Mouse (Mus musculus): Measurements from ENCODE around the gene Ffar3. TPM values are rescaled to one million over a fixed set of nuclear protein-coding genes. Genes with fewer than 3 reads are reported as not detected.

Ffar3 gene
- total and polyA plus RNA-seq, 3 experiments = not detected

GRCm38 (mm10) chr7:30880176-30880575 lies 24.2 kb upstream of the Ffar3 start, which contains the start of gene Cd22:
TSS of gene Cd22 (minus strand) at chr7:30880342.
- Histone ChIP-seq H3K4me1 (ENCODE audit: control insufficient read depth in 1 of 2, insufficient read depth in 2 of 2) (peaks cover 22 to 61% of the 10 kb centered on the region in 2 experiments), H3K79me2 (replicated peaks; ENCODE audit: control insufficient read depth, extremely low read depth, insufficient read depth, poor library complexity, severe bottlenecking) (no peaks in the 10 kb centered on the region), H3K9ac (ENCODE audit: insufficient read depth, low read depth) (peak within 1 kb of the TSS; percentile 44; the same call in 1 of the 2 replicates), H3K9me3 (replicated peaks; ENCODE audit: low read length) (peaks cover 10% of the 10 kb centered on the region), H3K36me3 (replicated peaks in 1 of 2; ENCODE audit: control insufficient read depth in 1 of 2, insufficient read depth in 1 of 2, low read length in 1 of 2) (peaks cover 5 to 37% of the 10 kb centered on the region in 2 experiments), H3K27ac (ENCODE audit: insufficient read depth, low read depth) (peak within 1 kb of the TSS; percentile 60), H3K27me3 (replicated peaks) (no peaks in the 10 kb centered on the region), H3K4me2 (ENCODE audit: insufficient read depth, low read depth, poor library complexity, severe bottlenecking) (peak within 1 kb of the TSS; percentile 58), H3K4me3 (replicated peaks in 1 of 3; ENCODE audit: low read depth in 2 of 3, low read length in 2 of 3, poor library complexity in 1 of 3) (peak within 1 kb of the TSS; percentile 53 to 79 (median 63))
- in situ Hi-C loops (cut with MboI; ENCODE audit: low pct_ligation_motif_present, low pct_unique_long_range_greater_than_20kb, low sequenced_read_pairs) (no loop called here), dilution Hi-C loops (cut with MboI; ENCODE audit: extremely low pct_ligation_motif_present, extremely low pct_unique_long_range_greater_than_20kb, low sequenced_read_pairs) (no loop called here)
- TF ChIP-seq PAX5 (IDR thresholded peaks at IDR 0.05; ENCODE audit: low read length) = no peak
- TF ChIP-seq USF1 (IDR thresholded peaks at IDR 0.05; ENCODE audit: low read depth, low read length) = peak; percentile 61
- TF ChIP-seq USF2 (conservative IDR thresholded peaks at IDR 0.05; ENCODE audit: low read depth, low read length) = peak; percentile 50; the same call in 1 of the 2 replicates
- TF ChIP-seq RAD21 (IDR thresholded peaks at IDR 0.05; ENCODE audit: low read depth, low read length) = no peak
- no peak for TF ChIP-seq MXI1 (IDR thresholded peaks at IDR 0.05; ENCODE audit: low read depth, low read length)
- no peak for TF ChIP-seq POLR2AphosphoS2 (IDR thresholded peaks at IDR 0.05; ENCODE audit: low read depth, low read length)
- peak; percentile 47 for TF ChIP-seq POLR2A (IDR thresholded peaks at IDR 0.05; ENCODE audit: low read depth, low read length)
- TF ChIP-seq MEF2A (IDR thresholded peaks at IDR 0.05; ENCODE audit: borderline replicate concordance, low read depth, low read length) = 0 out of 2 replicates have a peak, but pooled peaks have one; percentile 20
- TF ChIP-seq ELF1 (IDR thresholded peaks at IDR 0.05; ENCODE audit: low read depth, low read length) = no peak
- no peak for TF ChIP-seq UBTF (IDR thresholded peaks at IDR 0.05; ENCODE audit: low read depth, low read length)
- TF ChIP-seq ZC3H11A (IDR thresholded peaks at IDR 0.05; ENCODE audit: low read depth, low read length) = no peak
- no peak for TF ChIP-seq MAZ (IDR thresholded peaks at IDR 0.05; ENCODE audit: low read depth, low read length)
- no peak for TF ChIP-seq ZNF384 (IDR thresholded peaks at IDR 0.05; ENCODE audit: low read depth, low read length)
- no peak for TF ChIP-seq IRF4 (IDR thresholded peaks at IDR 0.05; ENCODE audit: low read depth, low read length)
- TF ChIP-seq SMC3 (IDR thresholded peaks at IDR 0.05; ENCODE audit: low read depth, low read length) = no peak
- no peak for TF ChIP-seq CHD2 (IDR thresholded peaks at IDR 0.05; ENCODE audit: low read length)
- TF ChIP-seq HCFC1 (IDR thresholded peaks at IDR 0.05; ENCODE audit: low read depth, low read length) = no peak
- no peak for TF ChIP-seq NRF1 (IDR thresholded peaks at IDR 0.05; ENCODE audit: low read depth, low read length)
- no peak; the same call in 1 of the 2 replicates for TF ChIP-seq ETS1 (conservative IDR thresholded peaks at IDR 0.05; ENCODE audit: low read depth, low read length)
- TF ChIP-seq NELFE (IDR thresholded peaks at IDR 0.05; ENCODE audit: low read depth, low read length) = 0 out of 2 replicates have a peak, but pooled peaks have one; percentile 12
- peak; percentile 60; the same call in 1 of the 2 replicates for TF ChIP-seq TBP (conservative IDR thresholded peaks at IDR 0.05; ENCODE audit: low read depth, low read length)
- no peak for TF ChIP-seq RCOR1 (conservative IDR thresholded peaks at IDR 0.05; ENCODE audit: low read depth, low read length)
- peak; percentile 78 for TF ChIP-seq BHLHE40 (IDR thresholded peaks at IDR 0.05; ENCODE audit: low read depth, low read length)
- no peak for TF ChIP-seq ZKSCAN1 (IDR thresholded peaks at IDR 0.05; ENCODE audit: borderline replicate concordance, low read depth, low read length)
- no peak for TF ChIP-seq MYC (IDR thresholded peaks at IDR 0.05; ENCODE audit: low read depth, low read length)
- TF ChIP-seq MAX (IDR thresholded peaks at IDR 0.05; ENCODE audit: low read length) = peak; percentile 70
- DNase-seq (ENCODE audit: extremely low read depth) = peak; percentile 82
